Comparison of ENCODE assay signal across 24 mouse cellular contexts in the genomic region with DNA sequence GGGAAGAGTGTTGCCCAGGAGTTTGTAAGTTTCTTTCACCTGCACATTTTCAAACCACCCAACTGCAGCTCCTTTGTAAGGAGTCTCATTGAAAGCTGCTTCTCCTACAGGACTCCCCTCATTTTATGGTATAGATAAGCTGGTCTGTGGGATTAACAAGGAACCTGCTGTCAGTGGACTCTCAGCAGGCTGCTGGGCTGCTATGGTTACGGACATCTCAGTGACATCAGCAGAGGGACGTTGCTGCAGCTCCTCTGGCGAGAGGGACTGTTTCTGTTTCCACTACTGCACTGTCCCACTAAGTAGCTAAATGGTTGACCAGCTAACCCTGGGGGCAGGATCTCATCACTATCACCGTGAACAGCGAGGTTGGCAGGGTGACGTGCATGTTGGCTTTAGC.
"Had no signal": no experiment of that assay in that cellular context is flagged by ENCODE, and none has a peak within 500 bp of the region (broad histone marks: within the 10 kb centered on the region; RNA-seq: fewer than 3 reads in every experiment).

No protein-coding gene starts in this region.

- H3K9ac ChIP-seq: limb, embryonic 12.5 days; liver, embryonic 12.5 days; liver, embryonic 15.5 days; lung, embryonic 15.5 days; neural tube, embryonic 13.5 days had no signal

- H3K4me1 ChIP-seq: megakaryocyte, embryonic 14.5 days; neural tube, embryonic 13.5 days had no signal

- H3K4me3 ChIP-seq: layer of hippocampus, adult 2 months; limb, embryonic 12.5 days; liver, embryonic 12.5 days; liver, embryonic 15.5 days; lung, embryonic 15.5 days; megakaryocyte, embryonic 14.5 days; myocyte; neural tube, embryonic 13.5 days had no signal

- H3K27ac ChIP-seq: kidney, postnatal 0 days; layer of hippocampus, adult 2 months; limb, embryonic 12.5 days; liver, embryonic 12.5 days; liver, embryonic 15.5 days; lung, embryonic 15.5 days; neural tube, embryonic 13.5 days; stomach, postnatal 0 days had no signal

- H3K27me3 ChIP-seq: limb, embryonic 12.5 days; liver, embryonic 12.5 days; liver, embryonic 15.5 days; lung, embryonic 15.5 days; neural tube, embryonic 13.5 days had no signal

- H3K4me2 ChIP-seq: limb, embryonic 12.5 days; liver, embryonic 12.5 days; liver, embryonic 15.5 days; lung, embryonic 15.5 days; neural tube, embryonic 13.5 days had no signal

- DNase-seq: kidney, adult 2 months; kidney, postnatal 25 days; layer of hippocampus, adult 9-11 months; liver; lung, adult 18-20 months; lung, postnatal 10 days; lung, postnatal 36 days; right cerebral cortex, adult 18-20 months; right cerebral cortex, postnatal 14 days; right cerebral cortex, postnatal 4 days; thymus, adult 2 months; thymus, postnatal 14 days; thymus, postnatal 4 days had no signal

- H3K36me3 ChIP-seq: liver, embryonic 15.5 days had no signal

- H3K9me3 ChIP-seq: limb, embryonic 12.5 days; liver, embryonic 12.5 days; liver, embryonic 15.5 days; lung, embryonic 15.5 days; megakaryocyte, embryonic 14.5 days; neural tube, embryonic 13.5 days had no signal

- ATAC-seq: intestine, postnatal 0 days; liver, embryonic 12.5 days had no signal
